Mouse (Mus musculus) adrenal gland, adult 18-20 months (tissue): ENCODE measurements at regions not wholly inside any gene's neighbourhood (a gene's known extent, or its start where the extent isn't known, plus 50 kb on each side); places are given as distances from the start of the nearest gene placed in this dataset.

Experiments used
- DNase-seq, 2 experiments: peaks; one replicate each; pipeline ENCODE4 v3.0.0; 2021 to 2022; ENCODE audit warnings: low spot score in 2 of 2

DNA sequence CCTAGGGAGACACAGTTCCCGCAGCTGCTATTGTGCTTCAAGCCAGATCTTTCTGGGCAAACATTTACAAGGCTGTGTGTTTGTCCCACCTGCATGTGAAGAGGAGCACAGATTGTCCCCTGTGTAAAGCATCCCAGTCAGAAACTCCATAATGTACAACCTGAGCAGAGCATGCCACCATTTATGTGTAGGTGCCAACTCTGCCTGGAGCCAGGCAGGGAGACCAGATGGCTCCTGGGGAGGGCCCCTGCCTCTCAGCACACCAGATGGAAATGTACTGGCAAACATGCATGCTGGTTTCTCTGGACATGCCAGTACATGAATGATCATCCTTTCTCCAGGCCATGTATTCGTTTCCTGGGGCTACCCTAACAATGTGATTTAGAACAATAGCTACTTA, 98.6 kb upstream of the Foxp3 start:
- DNase-seq, result no peak

- peak in 1 of 2 experiments; percentile 21 for DNase-seq
These were observed 98.2 kb upstream of the Usp27x start for GRCm38 (mm10) chrX:7473814-7474213.

GRCm38 (mm10) chrX:7469801-7470200, 94.2 kb upstream of the Usp27x start:
- no peak for DNase-seq

DNA sequence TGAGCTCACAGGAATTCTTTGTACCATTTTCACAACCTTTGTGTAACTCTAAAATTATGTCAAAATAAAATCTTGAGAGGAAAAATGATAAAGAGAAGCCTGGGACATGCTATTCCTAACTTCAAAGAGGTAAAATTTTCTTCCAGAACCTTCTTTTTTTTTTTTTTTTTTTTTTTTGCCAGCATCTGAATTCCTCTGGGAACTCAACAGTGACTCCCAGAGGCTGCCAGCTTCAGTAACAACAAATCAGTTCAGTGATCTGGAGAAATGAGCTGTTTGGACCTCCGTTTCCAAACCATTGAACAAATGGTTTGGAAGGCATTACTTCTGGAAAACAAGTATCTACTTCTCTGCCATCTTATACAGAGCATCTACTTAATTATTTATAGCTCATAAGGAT, 92.4 kb upstream of the Usp27x start:
- no peak for DNase-seq

- DNase-seq, result no peak
These were observed 81.2 kb upstream of the Usp27x start for GRCm38 (mm10) chrX:7456851-7457250.

- no peak for DNase-seq
These were observed 69.4 kb upstream of the Usp27x start for GRCm38 (mm10) chrX:7445035-7445434.

DNA sequence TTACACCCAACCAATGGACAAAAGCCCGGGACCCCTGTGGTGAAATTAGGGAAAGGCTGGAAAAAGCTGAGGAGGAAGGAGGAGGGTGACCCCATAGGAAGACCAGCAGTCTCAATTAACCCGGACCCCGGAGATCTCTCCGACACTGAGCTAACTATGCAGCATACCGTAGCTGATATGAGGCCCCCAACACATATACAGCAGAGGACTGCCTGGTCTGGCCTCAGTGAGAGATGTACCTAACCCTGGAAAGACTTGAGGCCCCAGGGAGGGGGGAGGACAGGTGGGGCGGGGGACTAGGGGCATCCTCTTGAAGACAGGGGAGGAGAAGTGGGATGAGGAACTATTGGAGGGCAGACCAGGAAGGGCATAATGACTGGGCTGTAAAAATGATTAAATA, 69.0 kb upstream of the Usp27x start:
- DNase-seq, result no peak

DNA sequence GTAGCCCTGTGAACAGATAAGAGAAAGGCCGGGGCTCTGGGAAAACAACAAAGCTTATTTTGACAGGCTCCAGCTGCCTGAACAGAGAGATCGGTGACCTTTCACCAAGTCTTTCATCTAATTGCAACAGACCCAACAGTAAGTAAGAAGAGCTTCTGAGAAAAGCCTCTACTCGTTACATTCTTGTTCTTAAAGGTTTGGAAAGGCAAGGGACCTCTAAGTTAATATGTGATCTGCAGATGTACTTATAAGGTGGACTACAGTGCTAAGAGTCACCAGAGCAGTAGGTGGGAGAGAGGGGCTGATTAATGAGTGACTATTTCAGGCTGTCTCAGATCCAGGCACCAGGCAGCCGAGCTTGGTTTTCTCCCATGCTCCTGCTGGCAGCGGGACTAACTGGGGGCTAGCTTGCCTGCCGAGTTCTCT, 68.4 kb upstream of the Usp27x start:
- no peak for DNase-seq

- no peak for DNase-seq
These were observed 59.9 kb upstream of the Usp27x start for GRCm38 (mm10) chrX:7435375-7436042.

DNA sequence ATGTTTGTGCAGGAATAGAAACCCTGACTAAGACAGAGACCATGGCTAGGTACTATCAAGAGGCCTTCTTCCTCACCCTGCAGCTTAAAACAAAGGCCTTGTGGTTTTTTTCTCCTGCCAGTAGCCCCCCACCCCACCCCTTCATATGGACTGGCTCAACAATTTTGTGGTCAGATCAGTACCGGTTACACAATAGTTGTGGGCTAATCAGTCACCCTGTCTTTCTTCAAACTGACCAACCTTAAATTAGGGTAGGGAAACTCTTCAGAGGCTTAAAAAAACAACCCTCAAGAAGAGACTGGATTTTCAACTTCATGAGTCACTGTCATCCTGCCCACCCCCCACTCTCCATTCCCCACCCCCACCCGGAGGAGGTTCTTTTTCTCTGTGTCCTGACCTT, 58.6 kb upstream of the Usp27x start:
- DNase-seq, result no peak

DNA sequence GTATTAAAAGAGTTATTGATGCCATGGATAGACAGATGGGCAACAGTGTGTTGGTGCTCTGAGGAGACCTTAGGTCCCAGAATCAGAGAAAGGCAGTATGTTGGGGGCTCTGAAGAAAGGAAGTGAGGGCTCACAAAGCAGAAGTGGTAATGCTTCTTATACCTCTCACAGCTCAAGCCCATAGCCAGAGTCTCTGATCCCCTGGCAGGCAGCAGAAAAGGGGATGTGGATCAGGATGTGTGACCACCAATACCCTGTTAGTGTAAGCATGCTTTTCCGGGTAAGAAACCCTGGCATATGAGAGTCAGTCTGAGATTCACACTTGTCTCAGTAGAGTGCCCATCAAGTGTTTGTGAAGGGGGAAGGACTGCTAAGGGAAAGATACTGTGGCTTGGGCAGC, 54.8 kb upstream of the Usp27x start:
- no peak for DNase-seq

DNA sequence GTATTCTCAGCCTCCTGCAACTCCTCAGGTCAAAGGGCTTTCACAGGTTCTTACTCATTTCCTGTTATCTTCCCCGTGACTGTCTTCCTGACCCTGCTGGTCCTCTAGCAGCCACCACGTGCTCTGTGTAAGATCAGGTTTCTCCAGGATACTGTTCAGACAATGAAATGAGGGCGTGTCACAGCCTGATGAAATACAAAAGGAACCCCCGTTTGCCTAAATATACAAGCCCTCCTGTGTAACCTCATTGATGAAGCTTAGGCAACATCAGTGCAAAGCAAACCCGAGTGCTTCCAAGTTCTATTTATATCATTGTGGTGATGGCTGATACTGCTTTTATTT, 53.9 kb upstream of the Usp27x start:
- DNase-seq, result no peak

- peak in 1 of 2 experiments; percentile 15 for DNase-seq
These were observed 53.2 kb upstream of the Usp27x start for GRCm38 (mm10) chrX:7428621-7429523.
